Mouse (Mus musculus): Measurements from ENCODE around the gene Ctrc.

GRCm38 (mm10) chr4:141866933-141867490 lies 20.9 kb upstream of the Ctrc start:
- no peak for TF ChIP-seq CTCF (IDR thresholded peaks at IDR 0.05; ENCODE audit: low read depth)
- TF ChIP-seq EP300 (IDR thresholded peaks at IDR 0.05; ENCODE audit: low read depth): no peak
